Mouse (Mus musculus) splenic B cell, adult 2 months (primary cell): Measurements from ENCODE around the gene Ugt1a9.
A peak's percentile ranks its signal among the peaks of the same experiment; 100 is the strongest.
"Not testable (repeated sequence)": the region's sequence is repeated elsewhere in the genome, so short reads cannot be mapped to it uniquely, and the experiment has no call there.

Source experiments
- DNase-seq: peaks from one replicate; pipeline ENCODE4 v3.0.0-alpha.2; 2011; ENCODE audit warnings: low read depth, low spot score
- H3K27me3 ChIP-seq: 2 replicates; pipeline ENCODE4 v1.6.1; 2012; ENCODE audit warnings: mild to moderate bottlenecking, low read length, moderate library complexity, mixed read lengths; ENCODE audit not compliant: control insufficient read depth, poor library complexity, insufficient read depth, severe bottlenecking
- H3K36me3 ChIP-seq: 2 replicates; pipeline ENCODE4 v1.6.1; 2012; ENCODE audit warnings: mild to moderate bottlenecking, low read length, moderate library complexity, mixed read lengths; ENCODE audit not compliant: control insufficient read depth, poor library complexity, insufficient read depth, severe bottlenecking

The Ugt1a9 gene

GRCm38 (mm10) chr1:88070495-88070894 lies at the start of gene Ugt1a9:
Gene Ugt1a9, plus strand, starts transcription at chr1:88070800.
- H3K27me3 ChIP-seq = no peaks in the 10 kb centered on the region
- no peak for DNase-seq
- no peaks in the 10 kb centered on the region for H3K36me3 ChIP-seq

- H3K36me3 ChIP-seq, DNase-seq, H3K27me3 ChIP-seq: not testable (repeated sequence)
Observed at GRCm38 (mm10) chr1:88025244-88025643, 45.4 kb upstream of the Ugt1a9 start.

- not testable (repeated sequence) for H3K36me3 ChIP-seq, H3K27me3 ChIP-seq, DNase-seq
Observed at GRCm38 (mm10) chr1:88043044-88043443, 27.6 kb upstream of the Ugt1a9 start.

- H3K27me3 ChIP-seq, DNase-seq, H3K36me3 ChIP-seq: not testable (repeated sequence)
Observed at GRCm38 (mm10) chr1:88044832-88045437, 25.7 kb upstream of the Ugt1a9 start.

GRCm38 (mm10) chr1:88047408-88047807 lies 23.2 kb upstream of the Ugt1a9 start:
- not testable (repeated sequence) for H3K27me3 ChIP-seq, H3K36me3 ChIP-seq, DNase-seq

- DNase-seq = no peak
- Histone ChIP-seq H3K27me3 (no peaks in the 10 kb centered on the region), H3K36me3 (no peaks in the 10 kb centered on the region)
Observed at GRCm38 (mm10) chr1:88055088-88055487, 15.5 kb upstream of the Ugt1a9 start, which contains the start of gene Ugt1a10. Gene Ugt1a10, plus strand, starts transcription at chr1:88055388.

- not testable (repeated sequence) for H3K36me3 ChIP-seq, H3K27me3 ChIP-seq, DNase-seq
Observed at GRCm38 (mm10) chr1:88066472-88067102, 4.0 kb upstream of the Ugt1a9 start.

DNA sequence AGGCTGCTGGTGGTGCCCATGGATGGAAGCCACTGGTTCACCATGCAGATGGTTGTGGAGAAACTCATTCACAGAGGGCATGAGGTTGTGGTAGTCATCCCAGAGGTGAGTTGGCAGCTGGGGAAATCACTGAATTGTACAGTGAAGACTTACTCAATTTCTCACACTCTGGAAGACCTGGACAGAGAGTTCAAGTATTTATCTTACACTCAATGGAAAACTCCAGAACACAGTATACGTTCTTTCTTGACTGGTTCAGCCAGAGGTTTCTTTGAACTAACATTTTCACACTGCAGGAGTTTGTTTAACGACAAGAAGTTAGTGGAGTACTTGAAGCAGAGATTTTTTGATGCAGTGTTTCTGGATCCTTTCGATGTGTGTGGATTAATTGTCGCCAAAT lies 302 bp downstream of the Ugt1a9 start:
- Histone ChIP-seq H3K36me3 (no peaks in the 10 kb centered on the region), H3K27me3 (no peaks in the 10 kb centered on the region)
- no peak for DNase-seq

DNA sequence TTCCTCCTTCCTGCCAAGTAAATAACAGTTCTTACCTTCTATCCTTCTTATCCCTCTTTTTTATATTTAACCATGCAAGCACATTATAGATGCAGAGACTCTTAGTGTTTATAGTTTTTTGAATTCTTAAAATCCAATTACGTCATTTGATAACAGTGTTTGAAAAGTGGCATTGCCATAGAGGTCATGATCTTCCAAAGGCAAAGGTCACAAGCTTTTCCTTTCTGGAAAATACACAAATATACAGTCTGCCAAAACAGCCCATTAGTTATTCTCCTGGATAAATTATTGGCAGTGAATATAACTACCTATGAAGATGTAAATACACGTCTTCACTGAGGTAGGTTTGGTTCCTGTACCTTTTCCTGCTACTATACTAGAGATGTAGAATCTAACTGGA lies 3.9 kb downstream of the Ugt1a9 start:
- DNase-seq = no peak
- Histone ChIP-seq H3K27me3 (no peaks in the 10 kb centered on the region), H3K36me3 (no peaks in the 10 kb centered on the region)

DNA sequence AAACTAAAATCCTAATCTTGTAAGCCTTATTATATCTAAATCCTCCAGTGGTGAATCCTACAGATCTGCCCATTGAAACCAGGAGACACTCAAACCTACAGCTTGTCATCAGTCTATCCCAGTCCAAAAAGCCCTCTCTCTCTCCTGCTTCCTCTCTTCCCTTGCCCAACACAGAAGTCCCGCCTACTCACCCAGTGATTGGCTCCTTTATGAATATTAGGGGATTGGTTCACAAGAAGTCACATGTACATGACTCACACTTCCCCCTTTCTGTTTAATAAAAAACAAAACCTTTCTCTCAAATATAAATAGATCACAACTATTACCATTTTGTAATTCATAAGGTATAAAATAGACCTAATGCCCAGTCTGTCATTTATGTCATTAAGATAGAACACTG lies 6.5 kb downstream of the Ugt1a9 start:
- H3K36me3 ChIP-seq = no peaks in the 10 kb centered on the region
- no peak for DNase-seq
- no peaks in the 10 kb centered on the region for H3K27me3 ChIP-seq

DNA sequence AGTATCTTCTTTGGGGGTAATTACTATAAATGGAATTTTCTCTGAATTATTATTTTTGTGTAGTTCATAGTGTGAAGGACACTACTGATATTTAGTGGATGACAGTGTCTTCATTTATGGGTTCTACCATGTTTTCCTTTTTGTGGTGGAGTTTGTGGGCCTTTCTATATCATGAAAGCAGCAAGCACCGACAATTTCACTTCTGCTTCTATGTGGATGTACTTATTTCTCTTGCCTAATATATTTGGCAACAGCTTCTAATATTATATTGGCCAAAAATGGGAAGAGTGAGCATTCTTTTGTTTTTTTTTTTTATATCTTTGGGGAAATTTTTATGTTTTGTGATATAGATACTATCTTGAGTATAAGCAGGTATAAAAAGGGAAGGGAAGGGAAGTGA lies 11.1 kb downstream of the Ugt1a9 start:
- no peak for DNase-seq
- no peaks in the 10 kb centered on the region for H3K36me3 ChIP-seq
- H3K27me3 ChIP-seq = no peaks in the 10 kb centered on the region

GRCm38 (mm10) chr1:88086125-88086524 lies 15.5 kb downstream of the Ugt1a9 start:
- Histone ChIP-seq H3K27me3 (no peaks in the 10 kb centered on the region), H3K36me3 (no peaks in the 10 kb centered on the region)
- no peak for DNase-seq

- no peaks in the 10 kb centered on the region for H3K27me3 ChIP-seq
- no peak for DNase-seq
Observed at GRCm38 (mm10) chr1:88087513-88087912, 16.9 kb downstream of the Ugt1a9 start, which contains the start of gene Ugt1a8. Gene Ugt1a8, plus strand, starts transcription at chr1:88087813.

DNA sequence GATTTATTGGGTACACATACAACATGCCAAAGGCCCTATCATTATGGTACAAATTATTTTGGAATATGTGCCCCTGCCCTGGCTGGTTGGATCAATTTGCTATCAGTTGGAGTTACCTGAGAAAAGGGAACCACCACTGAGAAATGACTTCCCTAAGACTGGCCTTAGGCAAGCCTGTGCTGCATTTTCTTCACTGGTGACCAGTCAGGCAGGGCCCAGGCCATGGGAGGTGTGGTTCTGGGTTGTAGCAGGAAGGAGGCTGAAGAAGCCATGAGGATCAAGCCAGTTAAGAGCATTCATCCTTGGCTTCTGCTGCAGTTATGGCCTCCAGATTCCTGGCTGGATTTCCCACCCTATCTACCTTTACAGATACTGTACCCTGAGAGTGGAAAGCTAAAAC lies 21.7 kb downstream of the Ugt1a9 start:
- H3K36me3 ChIP-seq = no peaks in the 10 kb centered on the region
- DNase-seq = no peak
- no peaks in the 10 kb centered on the region for H3K27me3 ChIP-seq

More at GRCm38 (mm10) chr1:88087513-88087912, 16.9 kb downstream of the Ugt1a9 start, which contains the start of gene Ugt1a8:
- no peaks in the 10 kb centered on the region for H3K36me3 ChIP-seq

DNA sequence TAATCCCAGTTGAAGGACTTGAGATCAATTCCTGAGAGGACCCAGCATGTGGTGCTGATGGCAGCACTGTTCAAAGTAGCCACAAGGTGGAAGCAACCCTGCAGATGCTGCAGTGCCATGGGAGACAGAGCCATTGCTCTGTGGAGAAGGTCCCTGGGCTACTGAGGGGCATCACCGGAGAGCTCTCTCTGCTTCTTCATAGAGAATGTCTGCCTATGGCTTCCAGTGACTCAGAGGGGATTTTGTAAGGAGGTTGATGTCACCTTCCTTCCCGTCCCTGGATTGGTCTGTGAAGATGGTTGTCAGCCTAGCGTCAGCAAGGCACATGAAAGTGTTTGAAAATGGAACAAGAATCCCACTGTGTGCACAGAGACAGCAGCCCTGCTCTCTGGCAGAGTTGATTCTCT lies 23.7 kb downstream of the Ugt1a9 start:
- not testable (repeated sequence) for H3K27me3 ChIP-seq, H3K36me3 ChIP-seq
- peak; percentile 9 for DNase-seq
